Mouse (Mus musculus): ENCODE data around the gene Rnpepl1.

- TF ChIP-seq POLR2A (IDR thresholded peaks at IDR 0.05; ENCODE audit: insufficient read depth, low read depth, low read length) = no peak
- TF ChIP-seq CTCF (IDR thresholded peaks at IDR 0.05) = no peak
Observed at GRCm38 (mm10) chr1:92888901-92889655, 21.5 kb upstream of the Rnpepl1 start.
